Mouse (Mus musculus) MEL (cell line): Measurements from ENCODE around the gene Arl4d. TPM values are rescaled to one million over a fixed set of nuclear protein-coding genes. Genes with fewer than 3 reads are reported as not detected.

Experiments used
- DNase-seq: peaks from one replicate; pipeline ENCODE4 v3.0.0; 2011; ENCODE audit warnings: low read depth, low spot score
- H3K27ac ChIP-seq: 2 replicates; pipeline ENCODE4 v1.5.1; 2012; ENCODE audit warnings: low read depth, mild to moderate bottlenecking, control low read depth, low read length, moderate library complexity; ENCODE audit not compliant: control insufficient read depth
- H3K27me3 ChIP-seq, 2 experiments: fragments of 150-350 bp in 1 of 2; sonication (generic) in 1 of 2; 2 replicates each; pipeline ENCODE4 v1.6.1; 2012; ENCODE audit warnings: low read length in 2 of 2, mild to moderate bottlenecking in 2 of 2, improper control_type of control experiment in 1 of 2, moderate library complexity in 1 of 2; ENCODE audit not compliant: insufficient read depth in 2 of 2, control insufficient read depth in 1 of 2
- H3K36me3 ChIP-seq, 2 experiments: 2 replicates each; pipeline ENCODE4 v1.6.1; 2012 to 2014; ENCODE audit warnings: low read length in 2 of 2, improper control_type of control experiment in 1 of 2, inconsistent platforms in 1 of 2, mild to moderate bottlenecking in 1 of 2; ENCODE audit not compliant: insufficient read depth in 2 of 2, control insufficient read depth in 1 of 2
- H3K4me1 ChIP-seq, 2 experiments: fragments of 150-350 bp in 1 of 2; sonication (generic) in 1 of 2; 2 replicates each; pipeline ENCODE4 v1.6.1; 2012; ENCODE audit warnings: low read length in 2 of 2, improper control_type of control experiment in 1 of 2, mild to moderate bottlenecking in 1 of 2; ENCODE audit not compliant: insufficient read depth in 2 of 2, control insufficient read depth in 1 of 2
- H3K4me3 ChIP-seq, 2 experiments: fragments of 150-350 bp in 1 of 2; sonication (generic) in 1 of 2; 2 replicates each; pipeline ENCODE4 v1.5.1; 2012; ENCODE audit warnings: low read depth in 2 of 2, low read length in 2 of 2, mild to moderate bottlenecking in 2 of 2, moderate library complexity in 2 of 2, control low read depth in 1 of 2, improper control_type of control experiment in 1 of 2; ENCODE audit not compliant: control insufficient read depth in 1 of 2, insufficient read depth in 1 of 2
- H3K79me2 ChIP-seq: 2 replicates; pipeline ENCODE4 v1.6.1; 2012; ENCODE audit warnings: mild to moderate bottlenecking, low read length, moderate library complexity; ENCODE audit not compliant: control insufficient read depth, poor library complexity, insufficient read depth
- H3K9ac ChIP-seq: 2 replicates; pipeline ENCODE4 v1.6.1; 2012; ENCODE audit warnings: low read depth, mild to moderate bottlenecking, control low read depth, low read length, moderate library complexity; ENCODE audit not compliant: control insufficient read depth, poor library complexity, severe bottlenecking
- H3K9me3 ChIP-seq: fragments of 150-350 bp; sonication (generic); replicated peaks from 2 replicates; pipeline ENCODE4 v1.6.1; 2012; ENCODE audit warnings: mild to moderate bottlenecking, low read length, improper control_type of control experiment, moderate library complexity; ENCODE audit not compliant: insufficient read depth
- CHD2 ChIP-seq: IDR thresholded peaks from 2 replicates; pipeline ENCODE4 v1.6.1; 2011; ENCODE audit warnings: low read length, improper control_type of control experiment
- CTCF ChIP-seq, 3 experiments: IDR thresholded peaks in 2 of 3; conservative IDR thresholded peaks in 1 of 3; 2 replicates each; pipeline ENCODE4 v1.5.1; 2011 to 2012; ENCODE audit warnings: low read length in 3 of 3, low read depth in 2 of 3, mild to moderate bottlenecking in 2 of 3, improper control_type of control experiment in 1 of 3, inconsistent platforms in 1 of 3, mixed read lengths in 1 of 3, moderate library complexity in 1 of 3; ENCODE audit not compliant: control insufficient read depth in 1 of 3, insufficient read depth in 1 of 3, poor library complexity in 1 of 3, severe bottlenecking in 1 of 3
- E2F4 ChIP-seq: IDR thresholded peaks from 2 replicates; pipeline ENCODE4 v1.6.1; 2011; ENCODE audit warnings: low read depth, low read length, improper control_type of control experiment, borderline replicate concordance
- ELF1 ChIP-seq: IDR thresholded peaks from 2 replicates; pipeline ENCODE4 v1.6.1; 2014; ENCODE audit warnings: low read depth, mild to moderate bottlenecking, inconsistent platforms, low read length, improper control_type of control experiment, moderate library complexity
- EP300 ChIP-seq, 2 experiments: IDR thresholded peaks; 2 replicates each; pipeline ENCODE4 v1.6.1; 2011; ENCODE audit warnings: improper control_type of control experiment in 2 of 2, low read length in 2 of 2, low read depth in 1 of 2, mild to moderate bottlenecking in 1 of 2
- ETS1 ChIP-seq: IDR thresholded peaks from 2 replicates; pipeline ENCODE4 v1.6.1; 2012; ENCODE audit warnings: low read depth, mild to moderate bottlenecking, inconsistent platforms, low read length, improper control_type of control experiment, moderate library complexity
- HCFC1 ChIP-seq: IDR thresholded peaks from 2 replicates; pipeline ENCODE4 v1.6.1; 2012; ENCODE audit warnings: low read depth, mild to moderate bottlenecking, inconsistent platforms, low read length, improper control_type of control experiment, moderate library complexity
- JUND ChIP-seq: IDR thresholded peaks from 2 replicates; pipeline ENCODE4 v1.6.1; 2011; ENCODE audit warnings: low read depth, mild to moderate bottlenecking, improper control_type of control experiment, low read length
- MAFK ChIP-seq: IDR thresholded peaks from 2 replicates; pipeline ENCODE4 v1.6.1; 2011; ENCODE audit warnings: low read depth, mild to moderate bottlenecking, low read length, improper control_type of control experiment, borderline replicate concordance
- MAX ChIP-seq: IDR thresholded peaks from 2 replicates; pipeline ENCODE4 v1.6.1; 2011; ENCODE audit warnings: low read length, improper control_type of control experiment
- MAZ ChIP-seq: IDR thresholded peaks from 2 replicates; pipeline ENCODE4 v1.6.1; 2012; ENCODE audit warnings: low read depth, mild to moderate bottlenecking, inconsistent platforms, low read length, improper control_type of control experiment
- MXI1 ChIP-seq: IDR thresholded peaks from 2 replicates; pipeline ENCODE4 v1.6.1; 2011; ENCODE audit warnings: mild to moderate bottlenecking, low read depth, low read length, improper control_type of control experiment
- MYC ChIP-seq: IDR thresholded peaks from 2 replicates; pipeline ENCODE4 v1.6.1; 2011; ENCODE audit warnings: low read depth, mild to moderate bottlenecking, low read length, improper control_type of control experiment, moderate library complexity
- NELFE ChIP-seq: IDR thresholded peaks from 2 replicates; pipeline ENCODE4 v1.6.1; 2011; ENCODE audit warnings: low read depth, low read length, improper control_type of control experiment
- NRF1 ChIP-seq: IDR thresholded peaks from 2 replicates; pipeline ENCODE4 v1.6.1; 2014; ENCODE audit warnings: low read depth, mild to moderate bottlenecking, inconsistent platforms, low read length, improper control_type of control experiment, moderate library complexity; ENCODE audit not compliant: poor library complexity, insufficient read depth, severe bottlenecking
- POLR2A ChIP-seq, 2 experiments: IDR thresholded peaks; 2 replicates each; pipeline ENCODE4 v1.6.1; 2011 to 2012; ENCODE audit warnings: low read length in 2 of 2, mild to moderate bottlenecking in 2 of 2, control low read depth in 1 of 2, improper control_type of control experiment in 1 of 2, low read depth in 1 of 2, moderate library complexity in 1 of 2; ENCODE audit not compliant: control insufficient read depth in 1 of 2, insufficient read depth in 1 of 2, poor library complexity in 1 of 2
- POLR2AphosphoS2 ChIP-seq: IDR thresholded peaks from 2 replicates; pipeline ENCODE4 v1.6.1; 2011; ENCODE audit warnings: low read length, improper control_type of control experiment
- POLR2AphosphoS5 ChIP-seq: IDR thresholded peaks from 2 replicates; pipeline ENCODE4 v1.6.1; 2012; ENCODE audit warnings: low read depth, borderline replicate concordance, mild to moderate bottlenecking, inconsistent platforms, low read length, moderate library complexity, mixed read lengths
- RCOR1 ChIP-seq: IDR thresholded peaks from 2 replicates; pipeline ENCODE4 v1.6.1; 2012; ENCODE audit warnings: low read depth, mild to moderate bottlenecking, inconsistent platforms, low read length, improper control_type of control experiment
- SIN3A ChIP-seq: IDR thresholded peaks from 2 replicates; pipeline ENCODE4 v1.6.1; 2012; ENCODE audit warnings: low read length, improper control_type of control experiment, inconsistent platforms
- TAL1 ChIP-seq: IDR thresholded peaks from 2 replicates; pipeline ENCODE4 v1.6.1; 2012; ENCODE audit warnings: mild to moderate bottlenecking, inconsistent platforms, low read length, moderate library complexity, mixed read lengths
- TBP ChIP-seq: IDR thresholded peaks from 2 replicates; pipeline ENCODE4 v1.8.0; 2011; ENCODE audit warnings: low read depth, low read length, improper control_type of control experiment
- TCF12 ChIP-seq: IDR thresholded peaks from 2 replicates; pipeline ENCODE4 v1.6.1; 2014; ENCODE audit warnings: low read depth, mild to moderate bottlenecking, inconsistent platforms, low read length, improper control_type of control experiment, moderate library complexity
- UBTF ChIP-seq: IDR thresholded peaks from 2 replicates; pipeline ENCODE4 v1.6.1; 2012; ENCODE audit warnings: low read depth, mild to moderate bottlenecking, inconsistent platforms, low read length, improper control_type of control experiment, moderate library complexity, borderline replicate concordance; ENCODE audit not compliant: insufficient read depth
- USF1 ChIP-seq: IDR thresholded peaks from 2 replicates; pipeline ENCODE4 v1.6.1; 2014; ENCODE audit warnings: low read depth, mild to moderate bottlenecking, inconsistent platforms, low read length, improper control_type of control experiment, moderate library complexity
- ZKSCAN1 ChIP-seq: IDR thresholded peaks from 2 replicates; pipeline ENCODE4 v1.6.1; 2012; ENCODE audit warnings: low read depth, mild to moderate bottlenecking, inconsistent platforms, low read length, improper control_type of control experiment, moderate library complexity
- ZMIZ1 ChIP-seq: IDR thresholded peaks from 2 replicates; pipeline ENCODE4 v1.6.1; 2012; ENCODE audit warnings: low read depth, mild to moderate bottlenecking, inconsistent platforms, low read length, improper control_type of control experiment, moderate library complexity
- ZNF384 ChIP-seq: IDR thresholded peaks from 2 replicates; pipeline ENCODE4 v1.6.1; 2012; ENCODE audit warnings: low read depth, mild to moderate bottlenecking, inconsistent platforms, low read length, improper control_type of control experiment
- polyA plus RNA-seq, 2 experiments: library from polyadenylated mRNA; stranded (reverse) in 1 of 2; unstranded in 1 of 2; fragments of >175 nt in 1 of 2; fragments of >200 nt in 1 of 2; gene quantifications; 2 replicates each; pipeline versions ENCODE4 v1.2.1 to v1.2.4; 2012; ENCODE audit warnings: low replicate concordance in 2 of 2, low read depth in 1 of 2; ENCODE audit not compliant: insufficient read length in 2 of 2, insufficient read depth in 1 of 2, missing spikeins in 1 of 2
- total RNA-seq: library from RNA; depleted of rRNA; stranded (reverse); fragments of 300-350 nt; gene quantifications from 2 replicates; pipeline ENCODE4 v1.2.3, GENCODE M21; 2012

Arl4d gene
- total and polyA plus RNA-seq, 3 experiments = 0.17 to 0.23 TPM; not detected in 1

DNA sequence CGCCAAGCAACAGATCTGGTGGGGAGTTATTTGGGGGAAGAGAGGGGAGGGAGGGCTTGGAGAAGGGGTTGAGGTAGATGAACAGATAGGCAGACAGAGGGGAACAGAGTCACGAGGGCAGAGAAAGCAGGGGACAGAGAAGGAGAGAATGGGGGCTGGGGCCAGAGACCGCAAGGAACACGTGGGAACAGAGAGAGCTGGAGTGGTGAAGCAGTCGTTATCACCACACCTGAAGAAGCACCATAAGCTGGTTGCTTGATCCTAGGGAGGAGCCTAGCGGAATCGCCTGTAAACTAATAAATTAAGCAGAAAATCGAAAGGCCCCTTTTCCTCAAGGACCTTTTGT lies 38.7 kb upstream of the Arl4d start:
- no peaks in the 10 kb centered on the region for H3K27me3 ChIP-seq
- H3K4me3 ChIP-seq = peak overlapping the region; percentile 51 to 58
- peaks cover 0 to 7% of the 10 kb centered on the region in 2 experiments; a peak in 2 of 4 replicates for H3K4me1 ChIP-seq
- H3K27ac ChIP-seq = peak overlapping the region; percentile 98
- DNase-seq = no peak
- TF ChIP-seq USF1 = peak; percentile 78
- peak; percentile 92 for TF ChIP-seq MAX
- TF ChIP-seq NELFE = peak; percentile 71; the same call in 1 of the 2 replicates
- peak; percentile 93 for TF ChIP-seq MYC
- TF ChIP-seq UBTF = no peak
- TF ChIP-seq CHD2 = no peak
- TF ChIP-seq ZKSCAN1 = no peak
- peak; percentile 92 for TF ChIP-seq MXI1
- TF ChIP-seq POLR2AphosphoS2 = no peak
- TF ChIP-seq EP300 (IDR thresholded peaks at IDR 0.05; ENCODE audit: low read depth in 1 of 2, low read length in 2 of 2) = no peak
- H3K9ac ChIP-seq = peak overlapping the region; percentile 81
- no peaks in the 10 kb centered on the region for H3K9me3 ChIP-seq
- H3K79me2 ChIP-seq = no peaks in the 10 kb centered on the region; the same call in 1 of the 2 replicates
- peaks cover 0 to 3% of the 10 kb centered on the region in 2 experiments; a peak in 1 of 4 replicates for H3K36me3 ChIP-seq

GRCm38 (mm10) chr11:101626995-101627856 lies 38.1 kb upstream of the Arl4d start, which contains the start of gene Rdm1:
Rdm1 (plus strand) TSS chr11:101627195.
- Histone ChIP-seq H3K27ac (peak within 1 kb of the TSS; percentile 98), H3K4me1 (peaks cover 0 to 10% of the 10 kb centered on the region in 2 experiments; a peak in 2 of 4 replicates), H3K36me3 (peaks cover 0 to 6% of the 10 kb centered on the region in 2 experiments; a peak in 2 of 4 replicates), H3K4me3 (peak within 1 kb of the TSS; percentile 51 to 58), H3K9ac (peak within 1 kb of the TSS; percentile 81), H3K79me2 (no peaks in the 10 kb centered on the region; the same call in 1 of the 2 replicates), H3K9me3 (no peaks in the 10 kb centered on the region), H3K27me3 (no peaks in the 10 kb centered on the region)
- DNase-seq = peak; percentile 98
- TF ChIP-seq TBP = peak; percentile 97
- peak; percentile 75 for TF ChIP-seq NRF1
- TF ChIP-seq POLR2AphosphoS2 = peak; percentile 98
- TF ChIP-seq RCOR1 = no peak
- TF ChIP-seq POLR2A (IDR thresholded peaks at IDR 0.05; ENCODE audit: control insufficient read depth in 1 of 2, insufficient read depth in 1 of 2, low read depth in 1 of 2, low read length in 2 of 2, poor library complexity in 1 of 2) = peak; percentile 86 to 93; a peak in 3 of 4 replicates
- no peak for TF ChIP-seq TAL1
- peak; percentile 75 for TF ChIP-seq HCFC1
- TF ChIP-seq ZMIZ1 = peak; percentile 99
- TF ChIP-seq CTCF (IDR thresholded peaks at IDR 0.05 in 2 of 3, conservative IDR thresholded peaks at IDR 0.05 in 1 of 3; ENCODE audit: control insufficient read depth in 1 of 3, insufficient read depth in 1 of 3, low read depth in 2 of 3, low read length in 3 of 3, poor library complexity in 1 of 3, severe bottlenecking in 1 of 3) = no peak
- peak; percentile 88 for TF ChIP-seq ETS1
- no peak for TF ChIP-seq CHD2
- TF ChIP-seq ZNF384 = peak; percentile 85
- TF ChIP-seq MAFK = no peak
- peak; percentile 52 for TF ChIP-seq TCF12
- peak; percentile 82 for TF ChIP-seq ELF1
- no peak; the same call in 1 of the 2 replicates for TF ChIP-seq E2F4
- TF ChIP-seq JUND = peak; percentile 82; the same call in 1 of the 2 replicates
- no peak for TF ChIP-seq MAZ
- peak; percentile 93; the same call in 1 of the 2 replicates for TF ChIP-seq POLR2AphosphoS5
- peak; percentile 79 for TF ChIP-seq SIN3A
